16 mouse cellular contexts compared by ENCODE assay signal in the genomic region with DNA sequence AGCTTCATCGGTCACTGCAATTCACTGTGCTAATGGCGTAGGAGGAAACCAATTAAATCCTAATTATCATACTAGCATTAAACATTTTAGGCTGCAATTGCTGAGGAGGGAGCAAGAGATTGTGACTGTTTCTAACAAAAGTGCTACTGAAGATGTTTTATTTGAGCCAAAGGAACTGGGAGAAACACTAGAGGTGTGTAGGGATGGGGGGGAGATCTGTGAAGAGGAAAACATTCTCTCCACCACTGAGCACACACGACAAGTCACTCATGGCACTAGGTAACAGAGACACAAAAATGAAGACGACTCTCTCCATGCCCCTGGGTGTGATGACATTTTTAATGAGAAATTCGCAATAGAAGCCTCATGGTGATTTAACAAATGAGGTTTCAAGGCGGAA. TPM values are rescaled to one million over a fixed set of nuclear protein-coding genes. Genes with fewer than 3 reads are reported as not detected.
DNase-seq lines count a peak whose midpoint lies in the region; ATAC-seq and TF ChIP-seq lines count a peak whose summit lies in the region.
"Had no signal": no experiment of that assay in that cellular context is flagged by ENCODE, and none has a peak within 500 bp of the region (broad histone marks: within the 10 kb centered on the region; RNA-seq: fewer than 3 reads in every experiment).

No protein-coding gene starts in this region.

- ATAC-seq in midbrain, embryonic 11.5 days (ENCODE audit: low FRiP score) = no peak
- ATAC-seq in midbrain, postnatal 0 days (ENCODE audit: low FRiP score) = no peak
- peak; percentile 79 for ATAC-seq in neural tube, embryonic 15.5 days (ENCODE audit: low FRiP score)
- ATAC-seq: activated CD4-positive, CD25-positive, alpha-beta regulatory T cell, adult 4 months; CD4-positive, CD25-positive, alpha-beta regulatory T cell, adult 4 months; Patski had no signal

- H3K4me3 ChIP-seq in midbrain, embryonic 11.5 days (ENCODE audit: low read depth, low read length) = no peak overlapping the region
- no peak overlapping the region for H3K4me3 ChIP-seq in midbrain, postnatal 0 days (ENCODE audit: low read depth, low read length)
- H3K4me3 ChIP-seq in neural tube, embryonic 15.5 days (replicated peaks) = no peak overlapping the region

- DNase-seq in midbrain, embryonic 11.5 days (ENCODE audit: low spot score, missing footprints) = peak; percentile 76
- DNase-seq in midbrain, postnatal 0 days (ENCODE audit: low spot score) = no peak
- no peak for DNase-seq in neural tube, embryonic 10.5 days (ENCODE audit: extremely low spot score, low spot score)
- DNase-seq: adrenal gland, adult 2 months; adrenal gland, adult 8-10 months; adrenal gland, postnatal 25 days; adrenal gland, postnatal 36 days; B cell, adult 2 months; cerebellum, adult 11 months; cerebellum, adult 11-12 months; cerebellum, adult 18-20 months had no signal

- peaks cover 19% of the 10 kb centered on the region for H3K4me1 ChIP-seq in midbrain, embryonic 11.5 days (ENCODE audit: control insufficient read depth, insufficient read depth, low read length)
- H3K4me1 ChIP-seq in midbrain, postnatal 0 days (ENCODE audit: insufficient read depth, low read length) = no peaks in the 10 kb centered on the region
- peaks cover 9% of the 10 kb centered on the region; the same call in 1 of the 2 replicates for H3K4me1 ChIP-seq in neural tube, embryonic 15.5 days

- H3K36me3 ChIP-seq in midbrain, embryonic 11.5 days (ENCODE audit: control insufficient read depth, insufficient read depth, low read length) = no peaks in the 10 kb centered on the region
- no peaks in the 10 kb centered on the region for H3K36me3 ChIP-seq in midbrain, postnatal 0 days (ENCODE audit: insufficient read depth, low read length)
- no peaks in the 10 kb centered on the region for H3K36me3 ChIP-seq in neural tube, embryonic 15.5 days
- H3K36me3 ChIP-seq: G1E had no signal

- 78% methylated on average over 6 of the region's 6 CpGs for WGBS in midbrain, embryonic 11.5 days
- 63% methylated on average over 6 of the region's 6 CpGs for WGBS in midbrain, postnatal 0 days
- 32% methylated on average over 6 of the region's 6 CpGs for WGBS in neural tube, embryonic 15.5 days

- no peaks in the 10 kb centered on the region for H3K27me3 ChIP-seq in midbrain, embryonic 11.5 days (ENCODE audit: control insufficient read depth, insufficient read depth, low read length)
- no peaks in the 10 kb centered on the region for H3K27me3 ChIP-seq in midbrain, postnatal 0 days (ENCODE audit: insufficient read depth, low read length)
- H3K27me3 ChIP-seq in neural tube, embryonic 15.5 days (replicated peaks) = peaks cover 38% of the 10 kb centered on the region

- TF ChIP-seq CTCF in midbrain, postnatal 0 days (IDR thresholded peaks at IDR 0.05) = no peak

- H3K27ac ChIP-seq in midbrain, embryonic 11.5 days (ENCODE audit: low read depth, low read length) = no peak overlapping the region
- no peak overlapping the region for H3K27ac ChIP-seq in midbrain, postnatal 0 days (ENCODE audit: low read depth, low read length)
- no peak overlapping the region for H3K27ac ChIP-seq in neural tube, embryonic 15.5 days (replicated peaks)

- H3K9ac ChIP-seq in midbrain, embryonic 11.5 days (ENCODE audit: low read length) = no peak overlapping the region
- no peak overlapping the region for H3K9ac ChIP-seq in midbrain, postnatal 0 days (replicated peaks; ENCODE audit: low read length, poor library complexity, severe bottlenecking)
- no peak overlapping the region for H3K9ac ChIP-seq in neural tube, embryonic 15.5 days (replicated peaks)

- H3K4me2 ChIP-seq in midbrain, embryonic 11.5 days = no peak overlapping the region
- no peak overlapping the region for H3K4me2 ChIP-seq in midbrain, postnatal 0 days (ENCODE audit: low read depth, low read length, poor library complexity, severe bottlenecking)
- H3K4me2 ChIP-seq in neural tube, embryonic 15.5 days = no peak overlapping the region

- H3K9me3 ChIP-seq in midbrain, embryonic 11.5 days (ENCODE audit: control insufficient read depth, low read length) = no peaks in the 10 kb centered on the region
- no peaks in the 10 kb centered on the region for H3K9me3 ChIP-seq in midbrain, postnatal 0 days (ENCODE audit: low read length)
- H3K9me3 ChIP-seq in neural tube, embryonic 15.5 days (replicated peaks) = no peaks in the 10 kb centered on the region
- H3K9me3 ChIP-seq: G1E had no signal

RNA-seq across cellular contexts. Expression of a gene that starts 42.1 kb away (rescaled TPM):
- polyA plus RNA-seq in midbrain, embryonic 11.5 days (2014; fragmentation: Nextera tagmentation; extraction: Ambion mirVana) = 32.6 and 32.7 TPM in 2 replicates
- total RNA-seq in midbrain, postnatal 0 days (2014; rRNA removed) = 32.2 and 33.5 TPM in 2 replicates
- 40.1 and 47.5 TPM in 2 replicates for polyA plus RNA-seq in midbrain, postnatal 0 days (2015; fragmentation: Nextera tagmentation; extraction: Ambion mirVana)
- polyA plus RNA-seq in neural tube, embryonic 15.5 days (2015; fragmentation: Nextera tagmentation; extraction: Ambion mirVana) = 42.3 and 45.8 TPM in 2 replicates
